Mouse (Mus musculus) heart, embryonic 10.5 days (tissue): ENCODE data around the gene Clcnka. TPM values are rescaled to one million over a fixed set of nuclear protein-coding genes. Genes with fewer than 3 reads are reported as not detected.

Source experiments
- DNase-seq: peaks from one replicate; pipeline ENCODE4 v3.0.0-alpha.2; 2017; ENCODE audit warnings: low spot score
- H3K27ac ChIP-seq: fragments of 300-500 bp; sonication (generic); 2 replicates; pipeline ENCODE4 v1.5.1; 2016; ENCODE audit warnings: mild to moderate bottlenecking
- H3K27me3 ChIP-seq: fragments of 300-500 bp; sonication (generic); 2 replicates; pipeline ENCODE4 v1.6.1; 2016; ENCODE audit warnings: mild to moderate bottlenecking; ENCODE audit not compliant: poor library complexity, insufficient read depth, severe bottlenecking
- H3K36me3 ChIP-seq: fragments of 300-500 bp; sonication (generic); 2 replicates; pipeline ENCODE4 v1.6.1; 2016; ENCODE audit warnings: mild to moderate bottlenecking, moderate library complexity
- H3K4me1 ChIP-seq: fragments of 300-500 bp; sonication (generic); 2 replicates; pipeline ENCODE4 v1.6.1; 2016; ENCODE audit warnings: mild to moderate bottlenecking
- H3K4me3 ChIP-seq: fragments of 300-500 bp; sonication (generic); 2 replicates; pipeline ENCODE4 v1.5.1; 2016; ENCODE audit warnings: mild to moderate bottlenecking, moderate library complexity
- H3K9me3 ChIP-seq: fragments of 300-500 bp; sonication (generic); 2 replicates; pipeline ENCODE4 v1.6.1; 2016; ENCODE audit warnings: mild to moderate bottlenecking, moderate library complexity
- WGBS: fragments of 180-500 bp; shearing (Covaris S2); methylation state at CpG from one replicate; pipeline ENCODE4 v1.1.7; 2016; 5-methylcytosine and 5-hydroxymethylcytosine counted together
- polyA plus RNA-seq: library from polyadenylated mRNA; unstranded; fragments of >200 nt; fragmentation: Nextera tagmentation; extraction: Ambion mirVana; gene quantifications from 2 replicates; pipeline ENCODE4 v1.2.1, GENCODE M21; 2016

Clcnka gene
- polyA plus RNA-seq = 0.11 and 0.44 TPM in 2 replicates

- peaks cover 11% of the 10 kb centered on the region for H3K4me1 ChIP-seq
- no peak for DNase-seq
- H3K9me3 ChIP-seq = no peaks in the 10 kb centered on the region
- no peak within 1 kb of the TSS for H3K27ac ChIP-seq
- H3K27me3 ChIP-seq = peaks cover 49% of the 10 kb centered on the region
- H3K4me3 ChIP-seq = no peak within 1 kb of the TSS
- 53% methylated on average over 12 of the region's 12 CpGs for WGBS
- H3K36me3 ChIP-seq = no peaks in the 10 kb centered on the region
Measured at GRCm38 (mm10) chr4:141398545-141398944, at the start of gene Clcnka. Gene Clcnka (minus strand): TSS chr4:141398724.

- H3K36me3 ChIP-seq = peaks cover 44% of the 10 kb centered on the region
- H3K4me3 ChIP-seq = no peak overlapping the region
- no peak overlapping the region for H3K27ac ChIP-seq
- peaks cover 28% of the 10 kb centered on the region for H3K4me1 ChIP-seq
- no peaks in the 10 kb centered on the region for H3K9me3 ChIP-seq
- WGBS = 72% methylated on average over 7 of the region's 7 CpGs
- DNase-seq = no peak
- no peaks in the 10 kb centered on the region for H3K27me3 ChIP-seq
Measured at GRCm38 (mm10) chr4:141446211-141446610, 47.7 kb upstream of the Clcnka start.

- Histone ChIP-seq H3K27ac (peak overlapping the region; percentile 98), H3K4me3 (peak overlapping the region; percentile 99), H3K27me3 (no peaks in the 10 kb centered on the region), H3K4me1 (peaks cover 31% of the 10 kb centered on the region), H3K36me3 (peaks cover 35% of the 10 kb centered on the region), H3K9me3 (no peaks in the 10 kb centered on the region)
- 18% methylated on average over 14 of the region's 14 CpGs for WGBS
- DNase-seq = no peak
Measured at GRCm38 (mm10) chr4:141445328-141445720, 46.8 kb upstream of the Clcnka start.

GRCm38 (mm10) chr4:141444451-141445327, 46.2 kb upstream of the Clcnka start, which contains the start of gene Zbtb17:
Gene Zbtb17 (plus strand): TSS chr4:141444654.
- peak within 1 kb of the TSS; percentile 98 for H3K27ac ChIP-seq
- H3K27me3 ChIP-seq = no peaks in the 10 kb centered on the region
- H3K4me1 ChIP-seq = peaks cover 31% of the 10 kb centered on the region
- under 1% methylated on average over 83 of the region's 102 CpGs for WGBS
- peak; percentile 95 for DNase-seq
- H3K9me3 ChIP-seq = no peaks in the 10 kb centered on the region
- peak within 1 kb of the TSS; percentile 99 for H3K4me3 ChIP-seq
- peaks cover 29% of the 10 kb centered on the region for H3K36me3 ChIP-seq

- peaks cover 31% of the 10 kb centered on the region for H3K4me1 ChIP-seq
- H3K9me3 ChIP-seq = no peaks in the 10 kb centered on the region
- no peak for DNase-seq
- H3K27ac ChIP-seq = peak overlapping the region; percentile 98
- H3K27me3 ChIP-seq = no peaks in the 10 kb centered on the region
- peak overlapping the region; percentile 99 for H3K4me3 ChIP-seq
- peaks cover 20% of the 10 kb centered on the region for H3K36me3 ChIP-seq
- 35% methylated on average over 11 of the region's 11 CpGs for WGBS
Measured at GRCm38 (mm10) chr4:141443641-141444429, 45.3 kb upstream of the Clcnka start.

- Histone ChIP-seq H3K4me1 (peaks cover 28% of the 10 kb centered on the region), H3K9me3 (no peaks in the 10 kb centered on the region), H3K27ac (no peak overlapping the region), H3K4me3 (no peak overlapping the region), H3K27me3 (no peaks in the 10 kb centered on the region), H3K36me3 (no peaks in the 10 kb centered on the region)
- no peak for DNase-seq
Measured at GRCm38 (mm10) chr4:141440877-141441276, 42.4 kb upstream of the Clcnka start.

- H3K27ac ChIP-seq = no peak overlapping the region
- no peaks in the 10 kb centered on the region for H3K36me3 ChIP-seq
- no peaks in the 10 kb centered on the region for H3K9me3 ChIP-seq
- no peak overlapping the region for H3K4me3 ChIP-seq
- DNase-seq = no peak
- no peaks in the 10 kb centered on the region for H3K27me3 ChIP-seq
- peaks cover 13% of the 10 kb centered on the region for H3K4me1 ChIP-seq
- 81% methylated on average over 12 of the region's 12 CpGs for WGBS
Measured at GRCm38 (mm10) chr4:141439083-141439803, 40.7 kb upstream of the Clcnka start.

- Histone ChIP-seq H3K27me3 (peaks cover 11% of the 10 kb centered on the region; the same call in 1 of the 2 replicates), H3K36me3 (no peaks in the 10 kb centered on the region), H3K27ac (no peak within 1 kb of the TSS), H3K9me3 (no peaks in the 10 kb centered on the region), H3K4me3 (no peak within 1 kb of the TSS), H3K4me1 (peaks cover 3% of the 10 kb centered on the region; the same call in 1 of the 2 replicates)
- WGBS = 79% methylated on average over 1 of the region's 1 CpGs
- no peak for DNase-seq
Measured at GRCm38 (mm10) chr4:141435974-141436373, 37.5 kb upstream of the Clcnka start, which contains the start of gene Srarp. Gene Srarp (minus strand): TSS chr4:141436105.

GRCm38 (mm10) chr4:141433191-141433590, 34.7 kb upstream of the Clcnka start:
- peaks cover 11% of the 10 kb centered on the region; the same call in 1 of the 2 replicates for H3K27me3 ChIP-seq
- H3K27ac ChIP-seq = no peak overlapping the region
- H3K36me3 ChIP-seq = no peaks in the 10 kb centered on the region
- DNase-seq = no peak
- no peak overlapping the region for H3K4me3 ChIP-seq
- no peaks in the 10 kb centered on the region for H3K9me3 ChIP-seq
- H3K4me1 ChIP-seq = no peaks in the 10 kb centered on the region; the same call in 1 of the 2 replicates
- 77% methylated on average over 18 of the region's 18 CpGs for WGBS

GRCm38 (mm10) chr4:141432666-141433065, 34.1 kb upstream of the Clcnka start:
- no peaks in the 10 kb centered on the region for H3K9me3 ChIP-seq
- DNase-seq = no peak
- no peak overlapping the region for H3K27ac ChIP-seq
- 62% methylated on average over 14 of the region's 14 CpGs for WGBS
- H3K36me3 ChIP-seq = no peaks in the 10 kb centered on the region
- H3K27me3 ChIP-seq = peaks cover 11% of the 10 kb centered on the region; the same call in 1 of the 2 replicates
- H3K4me1 ChIP-seq = no peaks in the 10 kb centered on the region; the same call in 1 of the 2 replicates
- no peak overlapping the region for H3K4me3 ChIP-seq

- WGBS = 37% methylated on average over 9 of the region's 9 CpGs
- H3K4me3 ChIP-seq = no peak overlapping the region
- no peak for DNase-seq
- no peaks in the 10 kb centered on the region for H3K9me3 ChIP-seq
- H3K27me3 ChIP-seq = peaks cover 11% of the 10 kb centered on the region; the same call in 1 of the 2 replicates
- H3K36me3 ChIP-seq = no peaks in the 10 kb centered on the region
- H3K27ac ChIP-seq = no peak overlapping the region
- peaks cover 17% of the 10 kb centered on the region for H3K4me1 ChIP-seq
Measured at GRCm38 (mm10) chr4:141430997-141431396, 32.5 kb upstream of the Clcnka start.

GRCm38 (mm10) chr4:141429847-141430246, 31.3 kb upstream of the Clcnka start:
- WGBS = 43% methylated on average over 9 of the region's 9 CpGs
- DNase-seq = no peak

More at GRCm38 (mm10) chr4:141429847-141430246, 31.3 kb upstream of the Clcnka start:
- no peak overlapping the region for H3K4me3 ChIP-seq
- H3K9me3 ChIP-seq = no peaks in the 10 kb centered on the region
- 0 out of 2 replicates have a peak, but pooled peaks cover 2% of the 10 kb centered on the region for H3K36me3 ChIP-seq
- peaks cover 28% of the 10 kb centered on the region for H3K4me1 ChIP-seq
- peaks cover 14% of the 10 kb centered on the region; the same call in 1 of the 2 replicates for H3K27me3 ChIP-seq
- H3K27ac ChIP-seq = no peak overlapping the region
